Mouse (Mus musculus) adrenal gland, postnatal 10 days (tissue): Measurements from ENCODE around the gene Cmtm3. TPM values are rescaled to one million over a fixed set of nuclear protein-coding genes. Genes with fewer than 3 reads are reported as not detected.

Experiments
- DNase-seq: peaks from one replicate; pipeline ENCODE4 v3.0.0; 2021; ENCODE audit warnings: mixed read lengths
- total RNA-seq, 2 experiments: library from RNA; stranded (reverse); gene quantifications; 2 replicates each; pipeline ENCODE4 v1.2.3; 2021

The Cmtm3 gene
- total RNA-seq, 2 experiments from 2014 or later, result 64.5 to 68.2 TPM

- DNase-seq, result no peak
Measured at GRCm38 (mm10) chr8:104342426-104342825, 3.2 kb downstream of the Cmtm3 start.

GRCm38 (mm10) chr8:104343957-104344356, 4.7 kb downstream of the Cmtm3 start:
- peak; percentile 93 for DNase-seq

- DNase-seq, result no peak
Measured at GRCm38 (mm10) chr8:104344622-104345021, 5.4 kb downstream of the Cmtm3 start.

GRCm38 (mm10) chr8:104346706-104347105, 7.5 kb downstream of the Cmtm3 start:
- DNase-seq, result peak; percentile 56

GRCm38 (mm10) chr8:104348971-104349370, 9.8 kb downstream of the Cmtm3 start:
- DNase-seq, result peak; percentile 38

GRCm38 (mm10) chr8:104350047-104350446, 10.8 kb downstream of the Cmtm3 start:
- no peak for DNase-seq

- DNase-seq, result no peak
Measured at GRCm38 (mm10) chr8:104353186-104353585, 14.0 kb downstream of the Cmtm3 start.

GRCm38 (mm10) chr8:104354504-104354903, 15.3 kb downstream of the Cmtm3 start:
- DNase-seq, result no peak

GRCm38 (mm10) chr8:104358637-104359036, 19.4 kb downstream of the Cmtm3 start:
- DNase-seq, result no peak

- DNase-seq, result peak; percentile 33
Measured at GRCm38 (mm10) chr8:104359778-104360456, 20.7 kb downstream of the Cmtm3 start.

- DNase-seq, result no peak
Measured at GRCm38 (mm10) chr8:104365695-104366094, 26.5 kb downstream of the Cmtm3 start.

- no peak for DNase-seq
Measured at GRCm38 (mm10) chr8:104367398-104367797, 28.2 kb downstream of the Cmtm3 start.

- no peak for DNase-seq
Measured at GRCm38 (mm10) chr8:104369591-104369990, 30.4 kb downstream of the Cmtm3 start.

- DNase-seq, result no peak
Measured at GRCm38 (mm10) chr8:104370071-104370470, 30.9 kb downstream of the Cmtm3 start.

GRCm38 (mm10) chr8:104371121-104371520, 31.9 kb downstream of the Cmtm3 start:
- DNase-seq, result no peak

- DNase-seq, result peak; percentile 41
Measured at GRCm38 (mm10) chr8:104373779-104374178, 34.6 kb downstream of the Cmtm3 start.

- no peak for DNase-seq
Measured at GRCm38 (mm10) chr8:104374269-104374668, 35.1 kb downstream of the Cmtm3 start.

- DNase-seq, result peak; percentile 67
Measured at GRCm38 (mm10) chr8:104374864-104375846, 35.9 kb downstream of the Cmtm3 start.

- no peak for DNase-seq
Measured at GRCm38 (mm10) chr8:104375959-104376358, 36.7 kb downstream of the Cmtm3 start.

- no peak for DNase-seq
Measured at GRCm38 (mm10) chr8:104376669-104377068, 37.5 kb downstream of the Cmtm3 start.

GRCm38 (mm10) chr8:104379301-104379836, 40.2 kb downstream of the Cmtm3 start:
- DNase-seq, result no peak

- no peak for DNase-seq
Measured at GRCm38 (mm10) chr8:104380269-104380668, 41.1 kb downstream of the Cmtm3 start.

- DNase-seq, result no peak
Measured at GRCm38 (mm10) chr8:104380961-104381411, 41.8 kb downstream of the Cmtm3 start.
